In genomic region chr1:40000899-40001298, GRCm38 (mm10) we compare ENCODE assay signal across 10 mouse cellular contexts.
DNase-seq lines count a peak whose midpoint lies in the region; ATAC-seq and TF ChIP-seq lines count a peak whose summit lies in the region.
"Had no signal": no experiment of that assay in that cellular context is flagged by ENCODE, and none has a peak within 500 bp of the region (broad histone marks: within the 10 kb centered on the region; RNA-seq: fewer than 3 reads in every experiment).

No protein-coding gene starts in this region.

- H3K27ac ChIP-seq in hindbrain, postnatal 0 days, result no peak overlapping the region
- H3K27ac ChIP-seq in olfactory bulb, adult 2 months (ENCODE audit: insufficient read depth, low read depth, low read length), result no peak overlapping the region
- H3K27ac ChIP-seq: liver, embryonic 13.5 days; stomach, embryonic 15.5 days had no signal

- peak; percentile 46; the same call in 1 of the 2 replicates for ATAC-seq in hindbrain, postnatal 0 days

- no peak overlapping the region for H3K9ac ChIP-seq in hindbrain, postnatal 0 days (replicated peaks; ENCODE audit: low read length)
- H3K9ac ChIP-seq: liver, embryonic 13.5 days; stomach, embryonic 15.5 days had no signal

- H3K4me2 ChIP-seq in hindbrain, postnatal 0 days (ENCODE audit: low read depth, low read length), result no peak overlapping the region
- H3K4me2 ChIP-seq: liver, embryonic 13.5 days; stomach, embryonic 15.5 days had no signal

- no peak for TF ChIP-seq POLR2A in olfactory bulb, adult 2 months (IDR thresholded peaks at IDR 0.05; ENCODE audit: insufficient read depth, low read depth, low read length)

- H3K4me3 ChIP-seq in hindbrain, postnatal 0 days (ENCODE audit: low read length), result no peak overlapping the region
- H3K4me3 ChIP-seq in olfactory bulb, adult 2 months (ENCODE audit: insufficient read depth, low read depth, low read length), result no peak overlapping the region
- H3K4me3 ChIP-seq: liver, embryonic 13.5 days; stomach, embryonic 15.5 days had no signal

- WGBS in hindbrain, postnatal 0 days, result 53% methylated on average over 5 of the region's 5 CpGs
- WGBS in olfactory bulb, adult 2 months, result 60% methylated on average over 5 of the region's 5 CpGs

- intact Hi-C loops in left cerebral cortex, postnatal 25 days (cut with DNase I), result loop anchor here (2.0 to 5.0 kb wide), 2 partner anchors 378 to 541 kb away; no protein-coding TSS in a partner anchor

- DNase-seq in adrenal gland, adult 2 months, result peak; percentile 36
- DNase-seq in adrenal gland, postnatal 14 days, result no peak
- peak; percentile 61 to 79 for DNase-seq in left cerebral cortex, postnatal 25 days (ENCODE audit: low spot score in 2 of 2)
- DNase-seq in left cerebral cortex, adult 8-10 months (ENCODE audit: low spot score in 2 of 2), result no peak
- peak; percentile 54 for DNase-seq in ZHBTc4 (ENCODE audit: low read depth, low spot score)
- peak; percentile 54 for DNase-seq in hindbrain, postnatal 0 days (ENCODE audit: low spot score)
- no peak for DNase-seq in urinary bladder, adult 2 months (ENCODE audit: low spot score)
- DNase-seq: liver, embryonic 13.5 days had no signal

- no peaks in the 10 kb centered on the region for H3K4me1 ChIP-seq in hindbrain, postnatal 0 days (ENCODE audit: insufficient read depth, low read length)
- peaks cover 17% of the 10 kb centered on the region; the same call in 1 of the 2 replicates for H3K4me1 ChIP-seq in olfactory bulb, adult 2 months (ENCODE audit: control insufficient read depth, insufficient read depth, low read length)
- H3K4me1 ChIP-seq: liver, embryonic 13.5 days; stomach, embryonic 15.5 days had no signal

- H3K27me3 ChIP-seq in hindbrain, postnatal 0 days (ENCODE audit: insufficient read depth, low read length), result no peaks in the 10 kb centered on the region
- H3K27me3 ChIP-seq: liver, embryonic 13.5 days; stomach, embryonic 15.5 days had no signal

- TF ChIP-seq CTCF in hindbrain, postnatal 0 days (IDR thresholded peaks at IDR 0.05; ENCODE audit: low read depth), result peak; percentile 55
- TF ChIP-seq CTCF in olfactory bulb, adult 2 months (IDR thresholded peaks at IDR 0.05; ENCODE audit: insufficient read depth, low read depth, low read length), result peak; percentile 45; the same call in 1 of the 2 replicates

- H3K9me3 ChIP-seq in hindbrain, postnatal 0 days (ENCODE audit: low read length), result no peaks in the 10 kb centered on the region
- H3K9me3 ChIP-seq: liver, embryonic 13.5 days; stomach, embryonic 15.5 days had no signal

- peaks cover 55% of the 10 kb centered on the region for H3K36me3 ChIP-seq in hindbrain, postnatal 0 days (ENCODE audit: insufficient read depth, low read length)

Comparison
In these comparisons a context has a peak if more than half of its experiments do, and no peak if none do; other contexts are left out.
1. DNase-seq: peak in adrenal gland, adult 2 months (single experiment), left cerebral cortex, postnatal 25 days (2 of 2), ZHBTc4 (single experiment) and hindbrain, postnatal 0 days (single experiment); none in adrenal gland, postnatal 14 days (single experiment), left cerebral cortex, adult 8-10 months (0 of 2) and urinary bladder, adult 2 months (single experiment).